Mouse (Mus musculus) spleen, postnatal 14 days (tissue): ENCODE results near the gene Tada3.
A peak's percentile ranks its signal among the peaks of the same experiment; 100 is the strongest.
"Not testable (repeated sequence)": the region's sequence is repeated elsewhere in the genome, so short reads cannot be mapped to it uniquely, and the experiment has no call there.

ENCODE experiments used
- DNase-seq, 2 experiments: peaks; one replicate each; pipeline ENCODE4 v3.0.0; 2021 to 2022; ENCODE audit warnings: low spot score in 2 of 2

Gene Tada3

DNA sequence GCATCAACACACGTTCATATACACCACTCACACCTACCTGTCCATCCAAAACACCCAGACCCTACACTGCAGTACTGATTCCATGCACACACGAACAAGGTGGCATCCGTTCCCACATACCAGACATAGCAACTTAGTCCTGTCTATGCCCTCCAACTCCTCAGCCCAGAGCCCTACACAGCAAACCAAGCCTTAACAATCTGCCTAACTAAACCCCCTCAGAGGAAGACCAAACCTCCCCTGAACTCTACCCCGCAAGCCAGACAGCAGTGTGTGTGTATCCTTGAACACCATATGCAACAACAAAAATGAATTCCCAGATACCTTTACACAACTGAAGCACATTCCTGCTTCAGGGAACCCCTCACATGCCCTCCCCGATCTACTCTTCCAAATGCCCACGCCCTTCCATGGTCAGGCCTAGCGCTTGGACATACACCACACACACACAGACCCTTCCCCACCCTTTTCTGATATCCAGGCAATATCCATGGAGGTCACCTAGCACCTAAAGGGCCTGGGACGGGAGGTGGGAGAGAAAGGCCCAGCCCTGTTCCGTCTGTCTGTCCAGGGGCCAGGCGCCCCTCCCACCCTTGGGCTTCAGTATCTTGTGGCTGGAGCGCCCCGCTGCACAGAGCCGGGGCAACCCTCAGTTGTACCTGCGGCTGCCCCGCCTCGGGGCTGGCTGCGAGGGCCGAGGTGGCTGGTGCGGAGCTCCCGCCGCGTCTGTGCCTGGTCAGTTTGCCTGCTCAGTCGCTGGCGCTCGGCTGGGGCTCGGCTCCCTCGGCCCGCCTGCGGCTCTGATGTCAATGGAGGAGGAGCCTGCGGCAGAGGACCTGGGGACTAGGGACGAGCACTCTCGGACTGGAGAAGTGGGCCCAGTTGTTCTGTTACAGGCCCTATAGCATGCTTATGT is 34.2 kb downstream of the Tada3 start, which contains the start of gene Camk1:
Gene Camk1, minus strand, starts transcription at position 808 of the 916 bp plus-strand sequence.
- DNase-seq: peak in 1 of 2 experiments; percentile 20

DNA sequence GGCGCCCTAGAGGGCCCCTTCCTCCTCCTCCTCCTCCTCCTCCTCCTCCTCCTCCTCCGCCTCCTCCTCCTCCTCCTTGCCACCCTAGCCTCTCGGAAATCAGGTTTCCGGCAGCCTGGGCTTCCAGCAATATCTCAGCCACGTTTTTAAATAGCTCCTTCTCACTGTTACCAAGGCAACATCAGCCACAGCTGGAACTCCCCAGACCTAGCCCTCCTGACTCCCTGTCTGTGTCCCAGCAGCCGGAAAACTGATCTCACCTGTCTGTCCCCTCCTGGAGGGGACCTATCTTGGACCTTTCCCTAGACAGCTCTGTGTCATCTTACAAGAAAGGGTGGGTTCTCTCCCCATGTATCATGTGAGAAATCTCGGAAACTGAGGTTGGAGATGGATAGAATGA is 35.4 kb downstream of the Tada3 start:
- no peak for DNase-seq

DNA sequence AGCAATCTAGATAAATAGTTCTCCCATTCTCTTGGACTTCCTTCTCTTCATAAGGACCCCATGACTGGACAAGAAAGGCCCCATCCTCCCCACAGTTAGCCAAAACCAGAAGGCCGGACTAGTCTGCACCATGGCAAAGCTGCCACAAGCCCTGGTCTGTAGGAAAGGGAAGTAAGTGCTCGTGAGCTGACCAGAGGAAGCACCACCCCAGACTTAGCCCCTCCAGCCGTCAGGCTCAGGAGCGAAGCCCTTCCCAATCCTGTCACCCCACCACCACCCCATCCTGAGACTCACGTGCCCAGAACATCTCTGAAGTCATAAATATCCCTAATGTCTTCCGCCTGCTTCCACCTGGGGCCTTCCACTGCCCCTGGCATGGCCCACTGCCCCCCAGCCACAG is 36.1 kb downstream of the Tada3 start:
- no peak for DNase-seq

DNA sequence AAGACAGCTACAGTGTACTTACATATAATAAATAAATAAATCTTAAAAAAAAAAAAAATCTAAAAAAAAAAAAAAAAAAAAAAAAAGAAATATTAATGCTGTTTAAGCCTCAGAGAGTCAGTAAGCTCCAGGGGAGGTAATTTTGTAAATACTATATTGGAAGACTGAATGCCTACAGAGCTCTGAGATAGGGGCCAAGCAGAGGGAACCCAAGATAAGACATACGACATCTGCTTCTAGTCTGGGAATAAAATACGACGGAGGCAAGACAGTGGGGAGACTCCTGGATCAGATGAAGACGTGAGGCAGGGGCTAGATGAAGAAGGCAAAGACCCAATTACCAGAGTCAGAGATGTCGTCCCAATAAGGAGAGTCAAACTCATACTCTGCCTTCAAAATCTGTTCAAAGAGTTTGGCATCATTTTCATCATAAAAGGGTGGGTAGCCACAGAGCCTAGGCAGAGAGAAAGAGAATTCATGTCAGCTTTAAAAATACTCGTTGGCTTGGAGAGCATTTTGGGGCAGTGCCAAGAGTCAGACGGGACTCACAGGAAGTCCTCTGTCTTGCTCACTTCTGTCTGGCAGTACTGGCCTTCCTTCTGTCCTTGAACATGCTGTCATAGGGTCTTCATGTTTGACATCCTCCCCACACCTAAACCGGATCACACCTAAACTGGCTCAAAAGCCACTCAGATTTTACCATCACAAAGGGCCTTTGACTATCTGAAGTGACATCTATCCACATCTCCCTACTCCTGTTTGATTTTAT is 40.6 kb downstream of the Tada3 start:
- no peak for DNase-seq

DNA sequence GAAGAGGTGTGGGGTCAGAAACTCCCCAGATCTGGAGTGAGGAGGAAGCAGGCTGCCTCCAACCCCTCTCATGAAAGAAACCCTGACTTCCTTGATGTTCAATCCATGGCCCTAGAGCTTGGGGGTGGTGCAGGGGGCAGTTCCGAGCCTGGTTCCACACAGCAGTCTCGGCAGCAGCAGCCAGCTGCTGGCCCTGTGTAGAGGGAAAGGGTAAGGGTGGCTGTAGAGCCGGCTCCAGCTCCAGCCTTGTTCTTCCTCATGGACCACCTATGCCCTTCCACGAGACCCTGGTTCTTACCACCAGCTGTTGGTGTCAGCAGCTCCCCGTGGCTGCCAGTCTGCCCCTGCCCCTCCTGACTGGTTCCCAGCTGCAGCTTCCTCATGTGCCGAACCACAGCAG is 43.5 kb downstream of the Tada3 start:
- DNase-seq: no peak

DNA sequence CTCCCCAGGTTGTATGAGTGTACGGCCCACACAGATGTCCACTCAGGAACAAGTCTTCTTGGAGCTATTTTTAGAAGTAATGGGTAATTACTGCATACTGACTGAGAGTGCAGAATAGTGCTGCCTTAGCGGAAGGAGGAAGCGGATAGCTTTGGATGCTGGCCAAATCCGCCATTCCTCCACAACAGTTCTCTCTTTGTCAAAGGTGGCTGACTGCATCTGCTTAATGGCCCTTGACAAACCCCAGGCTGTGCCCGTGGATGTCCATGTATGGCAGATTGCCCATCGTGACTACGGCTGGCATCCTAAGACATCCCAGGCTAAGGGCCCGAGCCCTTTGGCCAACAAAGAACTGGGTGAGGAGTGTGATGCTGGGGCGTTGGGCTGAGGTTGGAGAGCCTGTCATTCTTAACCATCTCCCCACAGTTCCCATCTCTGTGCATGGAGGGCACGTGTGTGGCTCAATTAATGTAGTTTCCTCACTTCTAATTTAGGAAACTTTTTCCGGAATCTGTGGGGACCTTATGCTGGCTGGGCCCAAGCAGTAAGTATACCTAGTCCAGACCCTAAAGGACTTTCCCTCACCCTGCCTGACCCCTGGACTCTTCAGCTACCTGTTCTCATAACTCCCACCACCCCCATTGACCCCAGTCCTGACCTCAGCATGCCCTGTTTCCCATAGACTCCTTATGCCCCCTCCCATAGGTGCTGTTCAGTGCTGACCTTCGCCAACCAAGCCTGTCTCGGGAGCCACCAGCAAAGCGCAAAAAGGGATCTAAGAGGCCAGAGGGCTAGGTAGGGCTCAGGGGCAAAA is 44.3 kb downstream of the Tada3 start:
- DNase-seq: no peak

DNA sequence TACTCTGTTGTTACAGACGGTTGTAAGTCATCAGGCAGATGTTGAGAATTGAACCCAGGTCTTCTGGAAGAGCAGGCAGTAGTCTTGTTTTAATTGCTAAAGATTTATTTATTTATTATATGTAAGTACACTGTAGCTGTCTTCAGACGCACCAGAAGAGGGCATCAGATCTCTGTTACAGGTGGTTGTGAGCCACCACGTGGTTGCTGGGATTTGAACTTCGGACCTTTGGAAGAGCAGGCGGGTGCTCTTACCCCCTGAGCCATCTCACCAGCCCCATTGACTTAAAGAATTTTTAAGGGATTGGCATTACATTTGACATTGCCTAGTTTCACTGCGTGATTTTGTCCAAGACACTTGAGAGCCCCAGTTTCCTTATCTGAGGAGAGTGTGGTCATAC is 44.9 kb downstream of the Tada3 start:
- DNase-seq: not testable (repeated sequence)

DNA sequence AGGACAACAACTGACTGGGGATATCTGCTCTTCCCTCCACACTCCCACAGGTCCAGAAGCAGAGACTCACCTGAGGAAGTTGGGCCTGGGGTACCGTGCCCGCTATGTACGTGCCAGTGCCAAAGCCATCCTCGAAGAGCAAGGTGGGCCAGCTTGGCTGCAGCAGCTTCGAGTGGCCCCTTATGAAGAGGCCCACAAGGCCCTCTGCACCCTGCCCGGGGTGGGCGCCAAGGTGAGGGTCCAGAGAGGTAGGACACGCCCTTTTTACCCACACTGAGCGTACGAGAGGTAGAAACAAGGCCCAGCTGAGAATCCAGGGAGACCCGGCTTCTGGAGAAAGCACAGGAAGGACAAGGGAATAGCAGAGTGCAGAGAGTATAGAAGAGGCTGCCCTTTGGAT is 46.0 kb downstream of the Tada3 start:
- DNase-seq: no peak

DNA sequence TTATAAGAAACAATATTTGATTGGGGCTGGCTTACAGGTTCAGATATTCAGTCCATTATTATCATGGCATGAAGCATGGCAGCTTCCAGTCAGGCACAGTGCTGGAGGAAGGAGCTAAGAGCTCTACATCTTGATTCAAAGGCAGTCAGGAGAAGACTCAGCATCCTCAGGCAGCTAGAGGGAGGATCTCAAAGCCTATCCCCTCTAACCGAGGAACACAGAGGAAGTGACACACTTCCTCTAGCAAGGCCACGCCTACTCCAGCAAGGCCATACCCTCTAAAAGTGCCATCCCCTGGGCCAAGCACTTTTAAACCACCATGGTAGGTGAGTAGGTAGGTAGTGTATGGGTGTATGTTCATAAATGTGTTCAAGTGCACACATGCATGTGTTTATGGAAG is 47.1 kb downstream of the Tada3 start:
- no peak for DNase-seq

DNA sequence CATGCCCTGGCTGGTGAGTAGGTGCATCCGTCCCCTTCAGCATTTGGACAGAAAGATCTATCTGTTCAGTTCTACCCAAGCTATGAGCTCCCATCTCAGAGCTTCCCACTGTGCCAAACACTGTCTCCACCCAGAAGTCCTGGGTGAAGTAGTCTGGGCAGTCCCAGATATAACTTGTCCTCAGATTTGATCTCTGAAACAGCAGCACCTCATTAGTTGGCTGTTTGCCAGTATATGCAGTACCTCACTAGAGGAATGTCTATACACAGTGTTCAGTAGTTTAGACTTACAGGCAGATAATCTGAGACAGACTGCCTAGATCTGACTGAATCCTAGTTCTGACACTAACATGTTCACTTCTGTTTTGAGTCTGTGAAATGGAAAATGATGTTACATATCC is 48.3 kb downstream of the Tada3 start:
- no peak for DNase-seq

DNA sequence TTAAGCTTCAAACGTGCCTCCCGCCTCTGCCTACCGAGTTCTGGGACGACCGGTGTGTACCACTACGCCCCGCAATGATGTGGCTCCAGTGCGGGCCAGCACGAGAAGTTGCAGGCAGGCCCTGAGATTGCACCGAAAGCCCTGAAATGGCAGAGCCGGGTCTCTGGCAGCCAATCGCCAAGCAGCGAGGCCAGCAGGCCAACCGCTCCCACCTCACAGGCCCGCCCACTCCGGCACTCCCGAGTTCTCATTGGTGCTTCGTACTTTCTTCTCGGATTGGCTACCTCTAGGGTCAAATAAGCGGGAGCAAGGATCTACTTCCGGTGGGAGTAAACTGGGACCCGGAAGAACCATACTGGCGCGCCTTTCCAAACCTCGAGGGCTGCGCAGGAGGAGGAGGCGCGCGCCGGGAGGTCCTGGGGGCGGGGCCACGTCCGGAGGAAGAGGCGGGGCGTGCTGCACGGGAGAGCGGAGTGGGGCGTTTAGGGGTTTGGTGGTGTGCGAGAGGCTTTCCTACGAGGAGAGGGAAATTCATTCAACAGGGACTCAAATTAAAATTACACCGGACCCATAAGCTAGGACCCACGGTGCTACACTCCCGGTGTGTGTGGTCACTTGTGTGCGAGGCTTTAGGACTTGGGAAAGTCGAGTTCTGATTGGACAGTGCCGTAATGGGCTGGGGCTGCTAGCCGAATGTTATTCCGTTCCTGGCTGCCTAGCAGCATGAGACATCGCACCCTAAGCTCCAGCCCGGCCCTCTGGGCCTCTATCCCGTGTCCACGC is 51.0 kb downstream of the Tada3 start, which contains the start of gene Ogg1:
Gene Ogg1, plus strand, starts transcription at position 440 of the 783 bp plus-strand sequence.
- peak; percentile 91 to 93 for DNase-seq
